Mouse (Mus musculus) C2C12 (cell line): ENCODE results near the gene Socs7.

Experiments used
- CEBPB ChIP-seq: IDR thresholded peaks from one replicate; pipeline ENCODE4 v1.6.1; 2011; ENCODE audit warnings: low read depth, mild to moderate bottlenecking, control low read depth, moderate library complexity
- CTCF ChIP-seq: IDR thresholded peaks from one replicate; pipeline ENCODE4 v1.5.1; 2011; ENCODE audit not compliant: control insufficient read depth, insufficient read depth, insufficient read length
- MAX ChIP-seq: IDR thresholded peaks from one replicate; pipeline ENCODE4 v1.6.1; 2011; ENCODE audit warnings: mild to moderate bottlenecking, control low read depth
- USF1 ChIP-seq: IDR thresholded peaks from one replicate; pipeline ENCODE4 v1.6.1; 2011; ENCODE audit warnings: low read depth, mild to moderate bottlenecking, control low read depth, moderate library complexity

DNA sequence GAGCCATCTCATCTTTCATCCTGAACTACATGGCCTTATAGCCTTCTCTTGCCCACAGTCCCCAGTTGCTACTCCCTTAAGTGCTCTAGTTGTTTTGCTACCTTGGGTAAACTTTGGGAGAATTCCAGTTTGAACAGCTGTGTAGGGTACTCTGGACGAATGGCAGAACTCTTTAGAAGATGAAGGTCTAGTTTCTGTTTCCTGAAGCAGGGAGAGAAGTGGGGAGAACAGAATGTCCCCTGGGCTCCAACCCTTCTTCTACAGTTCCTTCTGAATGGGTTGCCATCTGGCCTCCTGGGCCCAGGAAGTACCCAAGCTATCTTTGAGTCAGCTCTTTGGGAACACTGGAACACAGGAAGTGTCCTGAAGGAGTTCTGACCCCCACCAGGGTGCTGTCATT lies 28.5 kb upstream of the Socs7 start:
- TF ChIP-seq MAX: no peak
- no peak for TF ChIP-seq CEBPB
- no peak for TF ChIP-seq CTCF
- TF ChIP-seq USF1: no peak
